Mouse (Mus musculus) cerebellum, postnatal 4 days (tissue): ENCODE results near the gene Lrrc45.

Source experiments
- DNase-seq, 2 experiments: peaks; one replicate each; pipeline ENCODE4 v3.0.0; 2022; ENCODE audit warnings: low spot score in 2 of 2, mixed read lengths in 1 of 2

The Lrrc45 gene

GRCm38 (mm10) chr11:120704486-120705325 is 9.0 kb upstream of the Lrrc45 start:
- no peak for DNase-seq

GRCm38 (mm10) chr11:120706120-120706519 is 7.6 kb upstream of the Lrrc45 start:
- DNase-seq = no peak

GRCm38 (mm10) chr11:120707225-120707624 is 6.5 kb upstream of the Lrrc45 start:
- DNase-seq = no peak

- no peak for DNase-seq
Measured at GRCm38 (mm10) chr11:120707969-120708368, 5.8 kb upstream of the Lrrc45 start.

GRCm38 (mm10) chr11:120709551-120709950 is 4.2 kb upstream of the Lrrc45 start:
- DNase-seq = no peak

- DNase-seq = no peak
Measured at GRCm38 (mm10) chr11:120710672-120711071, 3.1 kb upstream of the Lrrc45 start.

- no peak for DNase-seq
Measured at GRCm38 (mm10) chr11:120711980-120712604, 1.6 kb upstream of the Lrrc45 start.

GRCm38 (mm10) chr11:120712771-120713568 is 755 bp upstream of the Lrrc45 start:
- peak in 1 of 2 experiments; percentile 62 for DNase-seq

- no peak for DNase-seq
Measured at GRCm38 (mm10) chr11:120714546-120714945, 821 bp downstream of the Lrrc45 start.

- DNase-seq = no peak
Measured at GRCm38 (mm10) chr11:120715131-120715530, 1.4 kb downstream of the Lrrc45 start.

GRCm38 (mm10) chr11:120719242-120719641 is 5.5 kb downstream of the Lrrc45 start:
- no peak for DNase-seq

GRCm38 (mm10) chr11:120719841-120720376 is 6.2 kb downstream of the Lrrc45 start:
- no peak for DNase-seq

GRCm38 (mm10) chr11:120720450-120720849 is 6.7 kb downstream of the Lrrc45 start:
- DNase-seq = peak; percentile 94 to 95

GRCm38 (mm10) chr11:120721124-120722066 is 7.7 kb downstream of the Lrrc45 start, which contains the start of gene Rac3:
TSS of gene Rac3 (plus strand) at chr11:120721470.
- peak; percentile 61 to 83 for DNase-seq

GRCm38 (mm10) chr11:120722067-120722630 is 8.4 kb downstream of the Lrrc45 start:
- DNase-seq = no peak

- no peak for DNase-seq
Measured at GRCm38 (mm10) chr11:120722761-120723382, 9.1 kb downstream of the Lrrc45 start.

- no peak for DNase-seq
Measured at GRCm38 (mm10) chr11:120723509-120723908, 9.8 kb downstream of the Lrrc45 start.

- DNase-seq = no peak
Measured at GRCm38 (mm10) chr11:120726243-120727168, 12.8 kb downstream of the Lrrc45 start.

GRCm38 (mm10) chr11:120727169-120727527 is 13.4 kb downstream of the Lrrc45 start, which contains the start of gene Dcxr:
TSS of gene Dcxr (minus strand) at chr11:120727281.
- DNase-seq = peak in 1 of 2 experiments; percentile 63
